Mouse (Mus musculus) forebrain, embryonic 12.5 days (tissue): ENCODE results near the gene Tenm4. TPM values are rescaled to one million over a fixed set of nuclear protein-coding genes. Genes with fewer than 3 reads are reported as not detected.

Experiments
- ATAC-seq: fragments of 200-750 bp; cut with Nextera tagmentation; 2 replicates; pipeline ENCODE4 v1.8.0; 2017; ENCODE audit warnings: moderate TSS enrichment; ENCODE audit not compliant: low FRiP score
- H3K27ac ChIP-seq: fragments of 300-500 bp; sonication (generic); 2 replicates; pipeline ENCODE4 v1.5.1; 2016; ENCODE audit warnings: mild to moderate bottlenecking
- H3K27me3 ChIP-seq: fragments of 300-500 bp; sonication (generic); 2 replicates; pipeline ENCODE4 v1.6.1; 2016; ENCODE audit warnings: mild to moderate bottlenecking
- H3K36me3 ChIP-seq: fragments of 300-500 bp; sonication (generic); replicated peaks from 2 replicates; pipeline ENCODE4 v1.6.1; 2016; ENCODE audit warnings: mild to moderate bottlenecking
- H3K4me1 ChIP-seq: fragments of 300-500 bp; sonication (generic); 2 replicates; pipeline ENCODE4 v1.6.1; 2016
- H3K4me2 ChIP-seq: fragments of 300-500 bp; sonication (generic); 2 replicates; pipeline ENCODE4 v1.6.1; 2016; ENCODE audit warnings: mild to moderate bottlenecking, moderate library complexity
- H3K4me3 ChIP-seq: fragments of 300-500 bp; sonication (generic); replicated peaks from 2 replicates; pipeline ENCODE4 v1.5.1; 2016; ENCODE audit warnings: mild to moderate bottlenecking
- H3K9ac ChIP-seq: fragments of 300-500 bp; sonication (generic); 2 replicates; pipeline ENCODE4 v1.6.1; 2016; ENCODE audit warnings: mild to moderate bottlenecking
- H3K9me3 ChIP-seq: fragments of 300-500 bp; sonication (generic); 2 replicates; pipeline ENCODE4 v1.6.1; 2016
- WGBS: fragments of 180-500 bp; shearing (Covaris S2); methylation state at CpG from one replicate; pipeline ENCODE4 v1.1.7; 2016; 5-methylcytosine and 5-hydroxymethylcytosine counted together
- polyA plus RNA-seq: library from polyadenylated mRNA; unstranded; fragments of >200 nt; fragmentation: Nextera tagmentation; extraction: Ambion mirVana; gene quantifications from 2 replicates; pipeline ENCODE4 v1.2.1, GENCODE M21; 2016

Tenm4 gene
- polyA plus RNA-seq, 1 experiment from 2014 or later = 62.3 TPM

DNA sequence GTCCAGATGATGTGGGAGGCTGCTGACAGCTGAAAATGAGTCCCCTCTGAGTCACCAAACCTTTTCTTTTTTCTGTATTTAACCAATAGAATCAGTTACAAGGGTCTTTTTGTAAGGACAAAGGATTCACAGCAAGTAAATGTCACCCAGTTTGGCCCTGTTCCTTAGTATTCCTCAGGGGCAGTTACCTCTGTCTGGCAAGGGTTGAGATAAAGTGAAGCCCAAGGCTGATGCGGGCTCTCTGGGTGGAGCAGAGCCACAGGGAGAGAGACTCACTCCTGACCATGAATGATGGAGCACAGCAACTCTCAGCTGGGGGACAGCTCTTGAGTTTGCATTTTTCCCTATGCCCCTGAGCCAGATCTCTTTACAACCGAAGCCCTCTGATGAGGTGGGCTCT lies 681.7 kb downstream of the Tenm4 start:
- no peak overlapping the region for H3K9ac ChIP-seq
- H3K4me1 ChIP-seq = no peaks in the 10 kb centered on the region
- H3K36me3 ChIP-seq = peaks cover 44% of the 10 kb centered on the region
- H3K27ac ChIP-seq = no peak overlapping the region
- no peaks in the 10 kb centered on the region for H3K9me3 ChIP-seq
- no peak for ATAC-seq
- WGBS = 92% methylated on average over 2 of the region's 2 CpGs
- no peak overlapping the region for H3K4me2 ChIP-seq
- H3K27me3 ChIP-seq = no peaks in the 10 kb centered on the region
- no peak overlapping the region for H3K4me3 ChIP-seq

DNA sequence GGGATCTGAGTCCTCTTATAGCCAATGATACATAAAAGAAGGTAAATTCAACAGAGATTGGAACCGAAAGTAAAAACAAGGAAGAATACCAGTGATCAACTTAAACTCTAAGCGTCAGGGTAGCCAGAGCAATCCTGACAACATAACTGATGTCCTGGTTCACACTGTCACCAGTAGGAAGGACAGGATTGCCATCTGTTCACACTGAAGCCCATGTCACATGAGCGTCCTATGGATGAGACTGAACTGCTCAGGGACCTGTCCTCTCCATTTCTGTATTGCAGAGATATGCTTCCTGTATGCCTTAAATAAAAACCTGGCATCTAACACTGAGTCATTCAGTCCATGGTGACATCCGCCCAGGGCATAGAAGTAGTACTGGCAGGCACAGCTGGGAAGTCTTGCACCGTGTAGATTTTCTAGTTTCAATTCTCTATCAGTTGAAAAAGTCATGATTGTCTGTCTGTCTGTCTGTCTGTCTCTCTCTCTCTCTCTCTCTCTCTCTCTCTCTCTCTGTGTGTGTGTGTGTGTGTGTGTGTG lies 684.9 kb downstream of the Tenm4 start:
- H3K36me3 ChIP-seq = 0 out of 2 replicates have a peak, but pooled peaks cover 28% of the 10 kb centered on the region
- H3K4me3 ChIP-seq = no peak overlapping the region

DNA sequence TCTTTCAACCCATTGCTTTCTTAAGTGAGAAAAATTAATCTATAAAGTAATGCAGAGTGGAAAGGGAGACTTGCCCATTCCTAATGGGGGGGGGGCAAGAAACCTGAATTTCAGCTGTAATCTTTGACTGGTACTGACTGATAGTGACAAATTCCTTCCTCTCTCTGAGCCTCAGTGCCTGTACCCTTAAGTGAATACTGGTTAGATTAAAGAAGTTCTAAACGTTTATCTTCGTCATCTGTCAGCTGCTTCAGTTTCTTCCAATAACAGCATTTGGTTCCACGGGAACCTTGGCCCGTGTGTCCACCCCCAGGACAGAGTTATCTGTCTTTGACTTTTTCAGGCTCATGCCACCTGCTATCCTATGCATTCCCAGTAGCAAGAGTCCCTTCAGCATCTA lies 685.5 kb downstream of the Tenm4 start:
- no peak overlapping the region for H3K27ac ChIP-seq
- 81% methylated on average over 4 of the region's 4 CpGs for WGBS
- H3K27me3 ChIP-seq = no peaks in the 10 kb centered on the region
- H3K9ac ChIP-seq = no peak overlapping the region
- H3K9me3 ChIP-seq = no peaks in the 10 kb centered on the region
- H3K4me1 ChIP-seq = peaks cover 4% of the 10 kb centered on the region; the same call in 1 of the 2 replicates
- H3K4me2 ChIP-seq = no peak overlapping the region
- ATAC-seq = no peak
- H3K36me3 ChIP-seq = 0 out of 2 replicates have a peak, but pooled peaks cover 23% of the 10 kb centered on the region
- no peak overlapping the region for H3K4me3 ChIP-seq

More for the DNA sequence above, 684.9 kb downstream of the Tenm4 start:
- Histone ChIP-seq H3K27me3 (no peaks in the 10 kb centered on the region), H3K27ac (no peak overlapping the region), H3K9ac (no peak overlapping the region), H3K9me3 (no peaks in the 10 kb centered on the region), H3K4me2 (no peak overlapping the region), H3K4me1 (peaks cover 4% of the 10 kb centered on the region; the same call in 1 of the 2 replicates)
- 93% methylated on average over 5 of the region's 5 CpGs for WGBS
- ATAC-seq = no peak

DNA sequence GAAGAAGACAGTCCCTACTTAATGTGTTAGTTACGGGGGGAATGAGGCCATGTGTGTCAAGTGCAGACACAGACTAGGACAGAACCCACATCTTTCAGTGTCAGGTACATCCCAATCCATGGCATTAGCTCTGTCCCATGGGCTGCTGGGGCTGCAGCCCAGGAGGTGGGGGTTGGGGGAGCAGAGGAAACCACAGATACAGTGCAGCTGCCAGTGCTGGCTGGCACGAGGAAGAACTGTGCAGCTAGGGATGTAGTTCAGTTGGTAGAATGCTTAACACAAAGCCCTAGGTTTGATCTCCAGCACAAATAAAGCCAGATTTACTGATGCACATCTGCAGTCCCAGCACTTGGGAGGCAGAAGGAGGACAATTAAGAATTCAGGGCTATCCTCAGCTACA lies 688.0 kb downstream of the Tenm4 start:
- peaks cover 13% of the 10 kb centered on the region; the same call in 1 of the 2 replicates for H3K36me3 ChIP-seq
- H3K27ac ChIP-seq = no peak overlapping the region
- ATAC-seq = no peak; the same call in 1 of the 2 replicates

DNA sequence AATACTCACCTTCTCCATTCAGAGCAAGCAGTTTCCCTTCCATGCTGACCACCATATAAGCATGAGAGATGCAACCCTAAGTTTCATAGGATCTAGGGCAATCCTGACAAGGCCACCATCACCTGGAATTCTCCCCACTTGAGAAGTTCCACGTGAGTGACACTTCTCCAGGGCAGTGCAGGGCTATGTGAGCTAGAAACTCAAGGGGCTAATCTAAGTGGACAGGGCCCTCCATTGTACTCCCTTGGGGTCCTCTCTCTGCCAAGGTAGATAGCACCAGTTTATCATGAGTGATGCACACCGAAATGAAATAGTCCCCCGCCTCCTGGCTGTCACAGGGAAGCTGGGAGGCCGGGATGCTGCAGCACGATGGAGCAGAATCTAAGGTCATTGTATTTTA lies 688.6 kb downstream of the Tenm4 start:
- Histone ChIP-seq H3K4me1 (peaks cover 9% of the 10 kb centered on the region; the same call in 1 of the 2 replicates), H3K9me3 (no peaks in the 10 kb centered on the region), H3K4me3 (no peak overlapping the region), H3K36me3 (peaks cover 8% of the 10 kb centered on the region; the same call in 1 of the 2 replicates), H3K9ac (no peak overlapping the region), H3K4me2 (no peak overlapping the region), H3K27ac (no peak overlapping the region), H3K27me3 (no peaks in the 10 kb centered on the region)
- ATAC-seq = no peak
- 91% methylated on average over 5 of the region's 5 CpGs for WGBS

More for the DNA sequence above, 688.0 kb downstream of the Tenm4 start:
- Histone ChIP-seq H3K9me3 (no peaks in the 10 kb centered on the region), H3K4me1 (peaks cover 4% of the 10 kb centered on the region; the same call in 1 of the 2 replicates), H3K4me3 (no peak overlapping the region), H3K9ac (no peak overlapping the region), H3K27me3 (no peaks in the 10 kb centered on the region), H3K4me2 (no peak overlapping the region)
- 88% methylated on average over 2 of the region's 2 CpGs for WGBS

DNA sequence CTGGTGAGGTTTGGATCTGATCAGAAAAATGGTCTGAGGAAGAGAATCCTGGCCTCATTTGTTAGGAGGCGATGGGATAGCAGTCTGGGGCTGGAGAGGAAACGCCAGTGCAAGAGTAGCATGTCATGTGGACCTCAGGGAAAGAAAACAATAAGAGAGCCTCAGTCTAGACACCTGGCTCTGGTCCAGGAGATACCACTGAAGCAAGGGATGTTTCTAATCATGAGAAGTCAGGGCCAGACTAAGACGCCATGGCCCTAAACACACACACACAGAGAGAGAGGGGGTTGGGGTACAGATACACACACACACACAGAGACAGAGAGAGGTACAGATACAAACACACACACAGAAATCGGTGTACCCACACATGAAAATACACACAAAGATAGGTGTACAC lies 689.6 kb downstream of the Tenm4 start:
- Histone ChIP-seq H3K27ac (0 out of 2 replicates have a peak overlapping the region, but pooled peaks have one; percentile 3), H3K9me3 (no peaks in the 10 kb centered on the region), H3K36me3 (peaks cover 5% of the 10 kb centered on the region; the same call in 1 of the 2 replicates), H3K4me3 (no peak overlapping the region), H3K4me2 (no peak overlapping the region), H3K27me3 (no peaks in the 10 kb centered on the region), H3K9ac (no peak overlapping the region), H3K4me1 (peaks cover 18% of the 10 kb centered on the region)
- WGBS = 81% methylated on average over 4 of the region's 4 CpGs
- ATAC-seq = no peak

DNA sequence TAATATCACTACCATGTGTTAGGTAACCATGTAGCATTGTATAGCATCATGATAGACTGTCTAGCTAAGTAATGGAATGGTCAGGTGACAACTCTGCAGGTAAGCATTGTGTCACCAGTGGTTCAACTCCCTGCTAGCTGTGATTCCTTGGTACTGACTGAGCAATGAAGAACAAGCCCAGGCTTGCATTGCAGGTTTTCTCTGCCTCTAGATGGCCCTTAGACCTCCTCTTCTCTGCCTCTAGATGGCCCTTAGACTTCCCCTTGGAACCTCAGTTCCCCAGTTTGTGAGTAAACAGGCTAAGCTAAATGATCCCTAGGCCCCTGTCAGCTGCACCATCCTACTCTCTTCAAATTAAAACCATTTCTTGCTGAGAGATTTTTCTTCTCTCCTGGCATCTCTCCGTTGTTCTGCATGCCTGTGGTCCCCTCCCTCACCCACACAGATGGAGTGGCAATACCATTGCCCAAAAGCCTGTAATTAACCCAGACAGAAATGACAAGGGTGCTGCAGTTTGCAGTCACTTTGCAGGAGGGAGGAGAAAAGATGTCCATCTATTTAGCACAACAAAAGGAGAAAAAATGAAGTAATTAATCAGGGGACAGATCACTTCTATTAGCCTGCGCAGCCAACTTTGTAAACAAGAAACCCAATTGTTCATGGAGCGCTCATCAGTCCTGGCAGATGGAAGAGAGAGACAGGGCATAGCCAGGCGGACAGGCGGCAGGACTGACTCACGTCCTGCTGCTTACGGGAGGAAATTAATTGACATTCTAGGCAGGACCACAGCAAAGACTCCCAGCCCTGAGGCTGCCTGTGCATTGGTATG lies 694.1 kb downstream of the Tenm4 start:
- H3K4me1 ChIP-seq = peaks cover 20% of the 10 kb centered on the region
- H3K4me3 ChIP-seq = no peak overlapping the region
- peak overlapping the region; percentile 74 for H3K27ac ChIP-seq
- H3K9me3 ChIP-seq = no peaks in the 10 kb centered on the region
- no peak overlapping the region for H3K4me2 ChIP-seq
- H3K27me3 ChIP-seq = no peaks in the 10 kb centered on the region
- no peak overlapping the region for H3K9ac ChIP-seq
- peaks cover 28% of the 10 kb centered on the region for H3K36me3 ChIP-seq
- 16% methylated on average over 7 of the region's 7 CpGs for WGBS
- ATAC-seq = peak; percentile 81

DNA sequence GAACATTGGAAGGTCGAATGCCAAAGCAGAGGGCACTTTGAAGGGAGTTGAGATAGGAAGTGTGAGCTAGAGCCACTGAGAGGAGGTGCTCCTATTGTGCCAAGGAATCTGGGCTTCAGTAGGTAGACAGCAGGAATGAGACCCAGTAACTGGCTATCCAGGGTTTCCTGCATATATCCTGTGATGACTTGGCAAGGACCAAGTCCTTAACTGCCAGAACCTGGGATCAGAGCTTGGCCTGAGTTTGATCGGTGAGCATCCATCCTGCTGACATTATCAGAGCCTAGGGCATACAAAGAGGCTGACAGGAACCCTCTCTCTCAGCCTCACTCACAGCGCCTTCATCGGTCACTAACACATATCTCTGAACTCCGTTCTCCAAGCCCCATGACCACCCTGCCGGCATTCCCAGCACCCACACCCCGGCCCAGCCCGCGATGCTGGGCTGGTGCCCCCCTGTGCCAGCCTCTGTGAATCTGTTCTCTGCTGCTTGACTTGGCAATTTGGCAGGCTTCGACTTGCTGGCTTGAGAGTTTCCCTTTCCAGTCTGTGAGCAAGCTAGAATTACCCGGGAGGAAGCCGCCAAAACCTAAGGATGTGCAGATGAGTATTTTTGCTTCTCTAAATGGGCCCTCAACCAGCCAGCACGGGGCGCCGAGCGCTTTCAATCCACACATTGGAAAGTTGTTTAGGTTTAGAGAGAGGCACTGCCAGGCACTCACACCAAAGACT lies 698.2 kb downstream of the Tenm4 start:
- no peak for ATAC-seq
- Histone ChIP-seq H3K36me3 (peaks cover 36% of the 10 kb centered on the region), H3K9ac (no peak overlapping the region), H3K27me3 (no peaks in the 10 kb centered on the region), H3K9me3 (no peaks in the 10 kb centered on the region), H3K4me2 (no peak overlapping the region), H3K27ac (peak overlapping the region; percentile 15; the same call in 1 of the 2 replicates), H3K4me3 (no peak overlapping the region), H3K4me1 (peaks cover 20% of the 10 kb centered on the region)
- WGBS = 82% methylated on average over 16 of the region's 16 CpGs

DNA sequence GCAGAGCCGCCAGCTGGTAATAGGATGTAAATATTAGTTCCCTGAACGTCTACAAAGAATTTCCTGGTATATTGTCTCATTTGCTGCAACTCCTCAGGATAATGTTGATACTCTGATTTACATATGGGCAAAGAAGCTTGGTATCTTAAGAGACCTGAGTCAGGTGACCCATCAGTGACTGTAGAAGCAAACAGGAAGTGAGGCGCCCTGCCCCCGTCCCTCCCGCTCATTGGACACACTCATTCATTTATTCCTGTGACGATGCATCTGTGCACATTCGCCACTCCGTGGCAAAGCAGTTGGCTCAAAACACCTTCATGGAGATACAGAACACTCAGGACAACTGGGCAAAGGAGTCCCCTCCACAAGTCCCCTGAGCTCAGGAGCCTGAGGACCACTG lies 699.4 kb downstream of the Tenm4 start:
- Histone ChIP-seq H3K4me3 (no peak overlapping the region), H3K36me3 (peaks cover 41% of the 10 kb centered on the region), H3K4me1 (peaks cover 8% of the 10 kb centered on the region), H3K4me2 (no peak overlapping the region), H3K27ac (no peak overlapping the region), H3K9ac (no peak overlapping the region), H3K27me3 (no peaks in the 10 kb centered on the region), H3K9me3 (no peaks in the 10 kb centered on the region)
- WGBS = 87% methylated on average over 8 of the region's 8 CpGs
- ATAC-seq = no peak

DNA sequence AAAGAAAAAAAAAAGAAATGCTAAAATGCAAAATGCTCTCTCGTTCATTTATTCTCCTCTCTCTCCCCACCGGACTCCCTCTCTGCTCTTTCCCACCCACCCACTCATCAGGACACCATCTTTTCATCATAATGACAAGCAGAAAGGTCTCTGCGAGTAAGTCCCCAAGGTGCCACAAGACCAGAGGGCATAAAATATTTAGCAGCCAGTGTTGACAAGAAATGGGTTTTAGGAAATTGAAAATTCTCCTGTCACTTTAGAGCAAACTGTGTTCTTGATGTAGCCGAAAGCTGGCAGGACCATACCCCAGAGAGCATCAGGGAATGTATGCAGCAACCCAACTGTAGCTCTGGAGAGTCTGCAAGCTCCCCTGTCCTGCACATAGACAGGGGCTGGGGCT lies 700.0 kb downstream of the Tenm4 start:
- Histone ChIP-seq H3K27me3 (no peaks in the 10 kb centered on the region), H3K4me1 (peaks cover 2% of the 10 kb centered on the region), H3K4me3 (no peak overlapping the region), H3K36me3 (peaks cover 41% of the 10 kb centered on the region), H3K9ac (no peak overlapping the region), H3K4me2 (no peak overlapping the region), H3K27ac (no peak overlapping the region), H3K9me3 (no peaks in the 10 kb centered on the region)
- WGBS = 94% methylated on average over 4 of the region's 4 CpGs
- no peak for ATAC-seq

DNA sequence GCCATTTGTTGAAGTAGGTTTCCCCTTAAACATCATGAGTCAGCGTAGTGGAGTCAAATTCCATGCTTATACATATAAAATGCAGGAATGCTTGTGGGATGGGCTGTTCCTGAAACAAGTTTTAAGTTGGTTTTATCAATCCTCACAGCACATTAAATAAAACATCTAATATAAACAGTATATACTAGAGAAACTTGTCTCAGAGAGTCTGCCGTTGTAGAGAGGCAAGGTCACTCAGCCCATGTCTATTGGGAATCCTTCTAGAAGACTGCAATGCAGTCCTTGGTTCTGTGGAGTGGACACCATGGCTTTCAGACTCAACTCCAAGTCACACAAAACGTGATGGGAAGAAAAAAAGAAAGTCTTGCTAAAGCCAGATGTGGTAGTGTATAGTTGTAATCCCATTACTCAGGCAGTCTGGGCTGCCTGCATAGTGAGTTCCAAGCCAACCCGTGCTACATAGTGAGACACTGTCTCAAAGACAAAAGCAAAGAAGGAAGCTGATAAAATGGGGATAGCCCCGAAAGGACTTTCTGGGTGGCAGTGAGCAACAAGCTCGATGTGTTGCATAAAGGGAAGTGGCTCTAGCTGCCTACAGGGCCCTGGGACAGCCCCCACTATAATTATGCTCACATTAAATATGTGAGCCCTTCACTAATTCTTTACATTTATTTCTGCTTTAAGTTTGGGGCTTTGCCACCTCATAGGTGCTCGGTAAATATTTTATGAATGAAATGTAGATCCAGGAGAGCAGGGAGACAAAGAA lies 707.6 kb downstream of the Tenm4 start:
- Histone ChIP-seq H3K36me3 (peaks cover 10% of the 10 kb centered on the region), H3K4me2 (no peak overlapping the region), H3K9me3 (no peaks in the 10 kb centered on the region), H3K4me1 (peaks cover 6% of the 10 kb centered on the region; the same call in 1 of the 2 replicates), H3K9ac (no peak overlapping the region), H3K27ac (no peak overlapping the region), H3K4me3 (no peak overlapping the region), H3K27me3 (no peaks in the 10 kb centered on the region)
- WGBS = 89% methylated on average over 7 of the region's 7 CpGs
- ATAC-seq = no peak
